18 mouse cellular contexts compared by ENCODE assay signal in genomic region chr14:98864001-98864400, GRCm38 (mm10).
A peak's percentile ranks its signal among the peaks of the same experiment; 100 is the strongest.
DNase-seq lines count a peak whose midpoint lies in the region; ATAC-seq and TF ChIP-seq lines count a peak whose summit lies in the region.
"Had no signal": no experiment of that assay in that cellular context is flagged by ENCODE, and none has a peak within 500 bp of the region (broad histone marks: within the 10 kb centered on the region; RNA-seq: fewer than 3 reads in every experiment).

No protein-coding gene starts in this region.

- TF ChIP-seq CTCF in kidney, adult 2 months (conservative IDR thresholded peaks at IDR 0.05; ENCODE audit: insufficient read depth, insufficient read length, low read depth, low read length): no peak

- no peak overlapping the region for H3K4me3 ChIP-seq in lung, embryonic 15.5 days
- peak overlapping the region; percentile 4; the same call in 1 of the 2 replicates for H3K4me3 ChIP-seq in kidney, adult 2 months (ENCODE audit: insufficient read depth, low read depth, low read length)
- peak overlapping the region; percentile 14; the same call in 1 of the 2 replicates for H3K4me3 ChIP-seq in kidney, embryonic 16.5 days (ENCODE audit: low read length)
- H3K4me3 ChIP-seq in limb, embryonic 15.5 days: no peak overlapping the region
- H3K4me3 ChIP-seq: gastrocnemius, adult 2 months; heart, embryonic 13.5 days; hindbrain, embryonic 13.5 days; layer of hippocampus, adult 2 months; neural tube, embryonic 13.5 days had no signal

- no peak for ATAC-seq in lung, embryonic 15.5 days (ENCODE audit: borderline replicate concordance, extremely low read depth, low FRiP score, low TSS enrichment)
- peak; percentile 63 for ATAC-seq in kidney, embryonic 16.5 days (ENCODE audit: low FRiP score, low TSS enrichment)
- no peak for ATAC-seq in limb, embryonic 15.5 days (ENCODE audit: insufficient number of reproducible peaks, low FRiP score, low TSS enrichment, low read depth)
- ATAC-seq: inflammation-experienced regulatory T-cells, adult 6 months had no signal

- H3K9ac ChIP-seq in lung, embryonic 15.5 days: no peak overlapping the region
- H3K9ac ChIP-seq in kidney, embryonic 16.5 days (replicated peaks; ENCODE audit: low read length): no peak overlapping the region
- H3K9ac ChIP-seq in limb, embryonic 15.5 days: no peak overlapping the region
- H3K9ac ChIP-seq: heart, embryonic 13.5 days; hindbrain, embryonic 13.5 days; neural tube, embryonic 13.5 days had no signal

- DNase-seq in lung, postnatal 4 days: no peak
- DNase-seq in kidney, adult 2 months: peak; percentile 85
- DNase-seq in embryo, embryonic 10 days (ENCODE audit: low spot score): no peak
- DNase-seq in layer of hippocampus, postnatal 25 days (ENCODE audit: extremely low spot score in 1 of 2, low spot score in 1 of 2): no peak
- DNase-seq: adrenal gland, postnatal 14 days; cerebellum, adult 9-11 months; gastrocnemius, adult 2 months; midbrain, embryonic 14.5 days; right cerebral cortex, adult 18-20 months; thymus, postnatal 36 days had no signal

- peak overlapping the region; percentile 37 for H3K4me2 ChIP-seq in lung, embryonic 15.5 days
- peak overlapping the region; percentile 26 for H3K4me2 ChIP-seq in kidney, embryonic 16.5 days (replicated peaks; ENCODE audit: low read depth, low read length)
- H3K4me2 ChIP-seq in limb, embryonic 15.5 days: 0 out of 2 replicates have a peak overlapping the region, but pooled peaks have one; percentile 17
- H3K4me2 ChIP-seq: heart, embryonic 13.5 days; hindbrain, embryonic 13.5 days; neural tube, embryonic 13.5 days had no signal

- 53% methylated on average over 6 of the region's 6 CpGs for WGBS in lung, embryonic 15.5 days
- WGBS in kidney, adult 2 months: 27% methylated on average over 6 of the region's 6 CpGs
- WGBS in kidney, embryonic 16.5 days: 50% methylated on average over 6 of the region's 6 CpGs
- 52% methylated on average over 6 of the region's 6 CpGs for WGBS in limb, embryonic 15.5 days

- H3K4me1 ChIP-seq in lung, embryonic 15.5 days: 0 out of 2 replicates have a peak, but pooled peaks cover 5% of the 10 kb centered on the region
- H3K4me1 ChIP-seq in kidney, adult 2 months (ENCODE audit: control insufficient read depth, insufficient read depth, low read length): peaks cover 9% of the 10 kb centered on the region; the same call in 1 of the 2 replicates
- peaks cover 26% of the 10 kb centered on the region for H3K4me1 ChIP-seq in kidney, embryonic 16.5 days (ENCODE audit: insufficient read depth, low read length)
- 0 out of 2 replicates have a peak, but pooled peaks cover 5% of the 10 kb centered on the region for H3K4me1 ChIP-seq in limb, embryonic 15.5 days
- H3K4me1 ChIP-seq: heart, embryonic 13.5 days; hindbrain, embryonic 13.5 days had no signal

- H3K27me3 ChIP-seq in lung, embryonic 15.5 days: no peaks in the 10 kb centered on the region
- H3K27me3 ChIP-seq in kidney, adult 2 months (replicated peaks; ENCODE audit: control insufficient read depth, insufficient read depth, low read length): no peaks in the 10 kb centered on the region
- H3K27me3 ChIP-seq in kidney, embryonic 16.5 days (ENCODE audit: insufficient read depth, low read length): no peaks in the 10 kb centered on the region
- H3K27me3 ChIP-seq in limb, embryonic 15.5 days: no peaks in the 10 kb centered on the region
- H3K27me3 ChIP-seq: heart, embryonic 13.5 days; hindbrain, embryonic 13.5 days had no signal

- no peak overlapping the region for H3K27ac ChIP-seq in lung, embryonic 15.5 days
- peak overlapping the region; percentile 92 for H3K27ac ChIP-seq in kidney, adult 2 months (ENCODE audit: insufficient read depth, low read depth, low read length)
- H3K27ac ChIP-seq in kidney, embryonic 16.5 days (ENCODE audit: low read length): peak overlapping the region; percentile 88
- H3K27ac ChIP-seq in limb, embryonic 15.5 days: no peak overlapping the region
- H3K27ac ChIP-seq: gastrocnemius, adult 2 months; heart, embryonic 13.5 days; hindbrain, embryonic 13.5 days; layer of hippocampus, adult 2 months; neural tube, embryonic 13.5 days had no signal

- no peak for TF ChIP-seq POLR2A in kidney, adult 2 months (IDR thresholded peaks at IDR 0.05; ENCODE audit: low read depth, low read length)

- H3K9me3 ChIP-seq in lung, embryonic 15.5 days: no peaks in the 10 kb centered on the region
- H3K9me3 ChIP-seq in kidney, embryonic 16.5 days (ENCODE audit: low read length): no peaks in the 10 kb centered on the region
- H3K9me3 ChIP-seq in limb, embryonic 15.5 days: no peaks in the 10 kb centered on the region
- H3K9me3 ChIP-seq: heart, embryonic 13.5 days; hindbrain, embryonic 13.5 days; neural tube, embryonic 13.5 days had no signal

- no peaks in the 10 kb centered on the region for H3K36me3 ChIP-seq in lung, embryonic 15.5 days
- no peaks in the 10 kb centered on the region for H3K36me3 ChIP-seq in kidney, adult 2 months (ENCODE audit: control insufficient read depth, insufficient read depth, low read length)
- H3K36me3 ChIP-seq in kidney, embryonic 16.5 days (ENCODE audit: insufficient read depth, low read length): no peaks in the 10 kb centered on the region
- no peaks in the 10 kb centered on the region for H3K36me3 ChIP-seq in limb, embryonic 15.5 days
- H3K36me3 ChIP-seq: heart, embryonic 13.5 days; hindbrain, embryonic 13.5 days; neural tube, embryonic 13.5 days had no signal

Comparison
In these comparisons a context has a peak if more than half of its experiments do, and no peak if none do; other contexts are left out.
1. H3K27ac ChIP-seq: peak in kidney, adult 2 months (single experiment) and kidney, embryonic 16.5 days (single experiment); none in lung, embryonic 15.5 days (single experiment) and limb, embryonic 15.5 days (single experiment).
2. H3K4me3 ChIP-seq: peak in kidney, adult 2 months (single experiment) and kidney, embryonic 16.5 days (single experiment); none in lung, embryonic 15.5 days (single experiment) and limb, embryonic 15.5 days (single experiment).
3. Peak in every context shown above with its lines, with median percentiles within 50 percentile points of each other: H3K4me2 ChIP-seq.